Comparison of ENCODE assay signal across 17 mouse cellular contexts in genomic region chr6:99344357-99344756, GRCm38 (mm10).
A peak's percentile ranks its signal among the peaks of the same experiment; 100 is the strongest.
DNase-seq lines count a peak whose midpoint lies in the region; ATAC-seq lines count a peak whose summit lies in the region.
"Had no signal": no experiment of that assay in that cellular context is flagged by ENCODE, and none has a peak within 500 bp of the region (broad histone marks: within the 10 kb centered on the region; RNA-seq: fewer than 3 reads in every experiment).

No protein-coding gene starts in this region.

- peak; percentile 54 for ATAC-seq in granulocyte monocyte progenitor cell, adult 5-6 weeks (replicated peaks; ENCODE audit: poor library complexity, severe bottlenecking)
- peak; percentile 57 for ATAC-seq in megakaryocyte progenitor cell, adult 5-6 weeks (replicated peaks; ENCODE audit: poor library complexity)
- ATAC-seq in frontal cortex, adult (ENCODE audit: low TSS enrichment): no peak
- ATAC-seq: forebrain, embryonic 16.5 days; hindbrain, postnatal 0 days had no signal

- DNase-seq in 416B (ENCODE audit: low read depth) (peak; percentile 47), MEL-GATA-1-ER (ENCODE audit: extremely low read depth, low read depth) (peak; percentile 10)
- DNase-seq in adrenal gland, postnatal 4 days (ENCODE audit: low spot score in 2 of 2): no peak
- DNase-seq in ovary, postnatal 36 days (ENCODE audit: low spot score): no peak
- DNase-seq in urinary bladder, postnatal 10 days (ENCODE audit: low spot score): no peak
- DNase-seq: adrenal gland, postnatal 10 days; cerebellum, adult 2 months; cerebellum, postnatal 10 days; embryo, embryonic 11 days; gastrocnemius, postnatal 10 days; heart, postnatal 4 days; kidney, adult 18-20 months had no signal

Comparison
In these comparisons a context has a peak if more than half of its experiments do, and no peak if none do; other contexts are left out.
1. DNase-seq: peak in 416B (single experiment) and MEL-GATA-1-ER (single experiment); none in adrenal gland, postnatal 4 days (0 of 2), ovary, postnatal 36 days (single experiment) and urinary bladder, postnatal 10 days (single experiment).